Mouse (Mus musculus): ENCODE measurements around the gene Cbx6.

DNA sequence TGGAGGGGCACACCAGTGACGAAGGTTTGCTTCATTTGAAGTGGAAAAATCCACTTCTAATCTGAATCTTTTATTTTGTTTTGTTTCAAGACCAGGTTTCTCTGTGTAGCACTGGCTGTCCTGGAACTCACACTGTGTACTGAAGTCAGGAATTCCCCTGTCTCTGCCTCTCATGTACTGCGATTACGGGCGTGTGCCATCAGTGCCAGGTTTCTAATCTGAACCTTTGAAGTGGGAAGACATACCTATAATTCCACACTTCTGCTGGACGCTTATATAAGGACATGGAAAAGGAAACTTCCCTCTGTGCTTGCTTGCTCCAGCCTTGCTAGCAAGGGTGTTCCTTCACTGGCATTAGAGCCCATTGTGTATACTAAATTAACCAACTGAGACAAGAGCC is 24.5 kb upstream of the Cbx6 start:
- TF ChIP-seq CTCF (IDR thresholded peaks at IDR 0.05; ENCODE audit: low read depth, low read length) = no peak
- no peak for TF ChIP-seq POLR2A (IDR thresholded peaks at IDR 0.05; ENCODE audit: extremely low read depth, insufficient read depth, low read length)
